Mouse (Mus musculus): Measurements from ENCODE around the gene Rictor. TPM values are rescaled to one million over a fixed set of nuclear protein-coding genes. Genes with fewer than 3 reads are reported as not detected.
"Not testable (repeated sequence)": the region's sequence is repeated elsewhere in the genome, so short reads cannot be mapped to it uniquely, and the experiment has no call there.

Gene Rictor
- polyA plus RNA-seq, 1 experiment from 2014 or later = 57.1 TPM

DNA sequence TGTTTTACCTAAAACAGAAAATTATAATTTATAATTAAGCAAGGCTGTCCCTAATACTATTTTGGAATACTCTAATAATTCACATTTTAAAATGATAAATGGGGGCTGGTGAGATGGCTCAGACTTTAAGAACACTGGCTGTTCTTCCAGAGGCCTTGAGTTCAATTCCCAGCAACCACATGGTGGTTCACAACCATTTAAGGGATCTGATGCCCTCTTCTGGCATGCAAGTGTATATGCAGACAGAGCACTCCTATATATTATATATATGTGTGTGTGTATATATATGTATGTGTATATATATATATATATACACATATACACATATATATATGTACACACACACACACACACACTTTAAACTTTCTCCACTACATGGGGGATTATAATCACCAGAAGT is 15.2 kb downstream of the Rictor start:
- H3K36me3 ChIP-seq (ENCODE audit: control insufficient read depth, insufficient read depth, low read length) = no peaks in the 10 kb centered on the region
- no peak overlapping the region for H3K4me3 ChIP-seq (ENCODE audit: low read depth, low read length)
- H3K9me3 ChIP-seq (replicated peaks; ENCODE audit: control insufficient read depth, low read length, poor library complexity, severe bottlenecking) = no peaks in the 10 kb centered on the region
- no peak for ATAC-seq
- H3K27me3 ChIP-seq (ENCODE audit: control insufficient read depth, insufficient read depth, low read depth, low read length) = no peaks in the 10 kb centered on the region
- H3K27ac ChIP-seq (ENCODE audit: low read length) = no peak overlapping the region
- peaks cover 6% of the 10 kb centered on the region for H3K4me1 ChIP-seq (ENCODE audit: control insufficient read depth, insufficient read depth, low read length)
- no peak overlapping the region for H3K4me2 ChIP-seq (ENCODE audit: low read length)
- H3K9ac ChIP-seq (ENCODE audit: low read depth, low read length) = no peak overlapping the region

DNA sequence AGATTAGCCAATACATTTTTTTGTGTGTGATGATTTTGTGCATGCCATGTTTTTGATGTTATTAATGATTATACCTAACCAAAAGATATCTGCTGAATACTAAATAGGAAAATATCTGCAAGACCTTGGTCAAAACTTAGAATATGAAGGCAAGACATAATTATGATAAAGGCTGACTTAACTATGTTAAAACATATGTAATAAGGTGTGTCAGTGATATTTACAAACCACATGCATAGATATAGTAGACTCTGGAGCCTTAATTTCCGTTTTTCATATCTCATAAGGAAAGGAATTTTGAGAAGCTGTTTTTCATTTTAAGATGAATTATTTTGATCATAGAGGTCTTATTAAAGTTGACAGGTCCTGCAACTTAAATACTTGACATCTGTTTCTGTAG is 16.3 kb downstream of the Rictor start:
- H3K4me2 ChIP-seq (ENCODE audit: low read length) = no peak overlapping the region
- no peaks in the 10 kb centered on the region for H3K27me3 ChIP-seq (ENCODE audit: control insufficient read depth, insufficient read depth, low read depth, low read length)
- WGBS = 86% methylated on average over 1 of the region's 1 CpGs
- no peak overlapping the region for H3K27ac ChIP-seq (ENCODE audit: low read length)
- H3K9me3 ChIP-seq (replicated peaks; ENCODE audit: control insufficient read depth, low read length, poor library complexity, severe bottlenecking) = no peaks in the 10 kb centered on the region
- no peaks in the 10 kb centered on the region for H3K36me3 ChIP-seq (ENCODE audit: control insufficient read depth, insufficient read depth, low read length)
- no peak overlapping the region for H3K4me3 ChIP-seq (ENCODE audit: low read depth, low read length)
- no peak overlapping the region for H3K9ac ChIP-seq (ENCODE audit: low read depth, low read length)
- peaks cover 6% of the 10 kb centered on the region for H3K4me1 ChIP-seq (ENCODE audit: control insufficient read depth, insufficient read depth, low read length)
- ATAC-seq = no peak

DNA sequence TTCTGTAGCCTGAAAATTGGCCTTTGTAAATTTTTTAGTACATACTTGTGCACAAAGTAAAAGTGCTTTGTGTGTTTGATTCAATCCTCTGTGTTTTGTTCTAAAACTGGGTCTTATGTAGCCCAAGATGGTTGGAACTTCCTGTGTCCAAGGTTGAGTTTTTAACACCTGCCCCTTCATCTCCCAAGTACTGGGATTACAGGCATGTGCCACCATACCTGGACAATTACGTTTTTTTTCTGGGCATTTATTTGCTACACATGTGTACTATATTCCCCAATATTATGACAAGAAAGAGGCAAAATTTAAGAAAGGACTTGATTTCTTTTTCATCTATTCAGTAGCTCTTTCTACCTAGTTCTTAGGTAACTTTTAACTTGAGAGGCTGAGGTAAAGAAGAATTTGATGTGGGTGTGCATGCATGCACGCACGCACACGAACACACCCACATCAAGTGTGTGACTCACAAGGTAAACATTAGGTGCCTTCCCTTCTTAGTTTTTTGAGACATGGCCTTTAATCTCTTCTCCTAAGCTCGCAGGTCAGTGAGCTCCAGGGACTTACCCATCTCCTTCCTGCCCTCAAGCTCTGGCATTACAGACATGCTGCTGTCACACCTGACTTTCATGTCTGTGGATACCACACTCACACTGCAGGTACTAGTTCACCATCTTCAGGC is 18.1 kb downstream of the Rictor start:
- no peaks in the 10 kb centered on the region for H3K9me3 ChIP-seq (replicated peaks; ENCODE audit: control insufficient read depth, low read length, poor library complexity, severe bottlenecking)
- WGBS = 81% methylated on average over 5 of the region's 5 CpGs
- H3K4me1 ChIP-seq (ENCODE audit: control insufficient read depth, insufficient read depth, low read length) = peaks cover 6% of the 10 kb centered on the region
- no peaks in the 10 kb centered on the region for H3K27me3 ChIP-seq (ENCODE audit: control insufficient read depth, insufficient read depth, low read depth, low read length)
- no peak for ATAC-seq
- H3K36me3 ChIP-seq (ENCODE audit: control insufficient read depth, insufficient read depth, low read length) = no peaks in the 10 kb centered on the region
- no peak overlapping the region for H3K4me3 ChIP-seq (ENCODE audit: low read depth, low read length)
- no peak overlapping the region for H3K9ac ChIP-seq (ENCODE audit: low read depth, low read length)
- H3K27ac ChIP-seq (ENCODE audit: low read length) = no peak overlapping the region
- H3K4me2 ChIP-seq (ENCODE audit: low read length) = no peak overlapping the region

DNA sequence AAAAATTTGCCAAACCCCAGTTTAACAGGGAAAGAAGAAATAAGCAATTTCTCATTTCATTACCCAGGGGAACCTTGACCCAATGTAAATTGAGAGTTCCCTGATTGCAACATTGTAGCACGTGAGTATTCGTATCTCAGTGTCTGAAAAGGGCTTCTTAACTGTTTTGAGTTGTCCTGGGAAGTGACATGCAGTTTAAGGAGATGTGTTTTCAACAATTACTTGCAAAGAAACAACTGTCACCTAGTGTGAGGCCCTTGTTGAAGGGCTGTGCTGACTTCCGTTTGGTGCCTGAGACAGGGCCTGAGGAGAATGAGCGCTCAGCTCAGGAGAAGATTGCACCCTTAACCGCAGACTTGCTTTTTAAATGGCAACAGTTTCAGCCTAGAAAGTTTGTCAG is 24.9 kb downstream of the Rictor start:
- no peak for ATAC-seq
- 76% methylated on average over 5 of the region's 5 CpGs for WGBS

DNA sequence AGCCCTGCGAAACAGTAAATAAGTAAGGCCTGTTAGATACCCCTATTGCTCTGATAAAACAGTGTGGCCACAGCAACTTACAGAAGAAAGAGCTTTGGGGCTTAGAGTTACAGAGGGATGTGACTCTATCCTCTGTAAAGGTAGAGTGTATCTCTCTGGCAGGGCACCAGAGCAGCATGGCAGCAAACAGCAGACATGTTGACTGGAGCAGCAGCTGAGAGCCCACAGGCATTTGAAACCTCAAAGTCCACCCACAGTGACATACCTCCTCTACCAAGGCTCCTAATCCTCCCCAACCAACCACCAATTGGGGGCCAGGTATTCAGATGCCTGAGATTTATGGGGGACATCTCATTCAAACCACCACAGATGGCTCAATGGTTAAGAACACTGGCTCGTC is 31.0 kb downstream of the Rictor start:
- H3K9ac ChIP-seq (ENCODE audit: low read depth, low read length) = no peak overlapping the region
- WGBS = 93% methylated on average over 2 of the region's 2 CpGs
- no peak overlapping the region for H3K4me2 ChIP-seq (ENCODE audit: low read length)
- H3K9me3 ChIP-seq (replicated peaks; ENCODE audit: control insufficient read depth, low read length, poor library complexity, severe bottlenecking) = no peaks in the 10 kb centered on the region
- no peaks in the 10 kb centered on the region for H3K27me3 ChIP-seq (ENCODE audit: control insufficient read depth, insufficient read depth, low read depth, low read length)
- no peak for ATAC-seq
- no peaks in the 10 kb centered on the region for H3K4me1 ChIP-seq (ENCODE audit: control insufficient read depth, insufficient read depth, low read length)
- no peak overlapping the region for H3K4me3 ChIP-seq (ENCODE audit: low read depth, low read length)
- H3K36me3 ChIP-seq (ENCODE audit: control insufficient read depth, insufficient read depth, low read length) = no peaks in the 10 kb centered on the region
- H3K27ac ChIP-seq (ENCODE audit: low read length) = no peak overlapping the region

More for the DNA sequence above, 24.9 kb downstream of the Rictor start:
- Histone ChIP-seq H3K36me3 (ENCODE audit: control insufficient read depth, insufficient read depth, low read length) (no peaks in the 10 kb centered on the region), H3K4me3 (ENCODE audit: low read depth, low read length) (no peak overlapping the region), H3K4me2 (ENCODE audit: low read length) (no peak overlapping the region), H3K27ac (ENCODE audit: low read length) (no peak overlapping the region), H3K9ac (ENCODE audit: low read depth, low read length) (no peak overlapping the region), H3K4me1 (ENCODE audit: control insufficient read depth, insufficient read depth, low read length) (0 out of 2 replicates have a peak, but pooled peaks cover 2% of the 10 kb centered on the region), H3K9me3 (replicated peaks; ENCODE audit: control insufficient read depth, low read length, poor library complexity, severe bottlenecking) (no peaks in the 10 kb centered on the region), H3K27me3 (ENCODE audit: control insufficient read depth, insufficient read depth, low read depth, low read length) (no peaks in the 10 kb centered on the region)

DNA sequence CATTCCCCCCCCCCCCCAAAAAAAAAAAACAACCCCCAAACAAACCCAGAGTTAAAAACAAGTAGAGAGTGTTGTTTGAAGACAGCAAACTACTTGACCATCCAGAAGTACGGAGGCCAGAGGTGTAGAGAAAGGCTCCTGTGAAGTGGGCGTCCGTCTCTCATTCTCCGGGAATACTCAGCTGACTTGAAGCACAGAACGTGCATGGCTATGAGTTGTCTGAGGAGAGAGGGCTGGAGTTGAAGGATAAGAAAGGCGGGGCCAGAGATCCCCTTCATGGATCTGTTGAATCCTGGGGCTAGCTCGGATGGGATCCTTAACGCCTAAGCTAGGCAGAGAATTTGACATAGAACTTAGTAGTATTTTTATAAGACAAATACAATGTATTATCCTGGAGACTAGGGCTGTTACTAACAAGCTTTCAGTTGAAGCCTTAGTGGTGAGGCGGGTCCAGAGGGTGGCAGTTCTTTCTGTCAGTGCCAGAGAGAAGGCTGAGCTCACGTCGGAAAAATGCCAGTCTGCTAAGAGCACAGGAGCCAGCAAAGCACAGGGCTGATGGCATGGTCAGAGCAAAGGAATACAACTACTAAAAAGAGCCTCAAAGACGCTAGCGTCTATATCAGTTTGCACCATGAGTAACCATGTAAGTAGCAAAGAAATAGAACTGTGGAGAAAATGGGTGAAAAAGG is 34.3 kb downstream of the Rictor start:
- no peak overlapping the region for H3K4me3 ChIP-seq (ENCODE audit: low read depth, low read length)
- H3K9ac ChIP-seq (ENCODE audit: low read depth, low read length) = no peak overlapping the region
- 85% methylated on average over 13 of the region's 13 CpGs for WGBS
- H3K27me3 ChIP-seq (ENCODE audit: control insufficient read depth, insufficient read depth, low read depth, low read length) = no peaks in the 10 kb centered on the region
- no peaks in the 10 kb centered on the region for H3K9me3 ChIP-seq (replicated peaks; ENCODE audit: control insufficient read depth, low read length, poor library complexity, severe bottlenecking)
- H3K4me2 ChIP-seq (ENCODE audit: low read length) = no peak overlapping the region
- H3K36me3 ChIP-seq (ENCODE audit: control insufficient read depth, insufficient read depth, low read length) = peaks cover 3% of the 10 kb centered on the region
- H3K27ac ChIP-seq (ENCODE audit: low read length) = no peak overlapping the region
- ATAC-seq = no peak
- H3K4me1 ChIP-seq (ENCODE audit: control insufficient read depth, insufficient read depth, low read length) = no peaks in the 10 kb centered on the region

DNA sequence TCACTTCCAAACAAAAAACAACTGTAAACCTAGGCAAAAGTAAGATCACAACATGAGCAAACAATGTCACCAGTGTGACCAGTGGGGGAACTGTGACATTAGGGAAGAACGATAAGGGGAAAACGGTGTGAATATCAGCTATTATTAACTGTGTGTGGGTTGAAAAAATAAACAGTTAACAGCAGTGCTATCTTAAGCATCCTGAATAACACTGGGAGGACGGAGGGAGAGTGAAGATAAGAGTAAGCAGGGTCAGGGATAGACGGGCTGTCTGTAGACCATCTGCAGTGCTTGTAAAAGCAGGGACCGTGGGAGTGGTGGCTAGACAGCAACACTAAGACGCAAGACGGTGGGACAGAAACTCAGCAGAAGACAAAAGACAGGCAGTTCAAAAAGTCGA is 35.5 kb downstream of the Rictor start:
- no peak overlapping the region for H3K27ac ChIP-seq (ENCODE audit: low read length)
- no peak overlapping the region for H3K4me2 ChIP-seq (ENCODE audit: low read length)
- no peak overlapping the region for H3K9ac ChIP-seq (ENCODE audit: low read depth, low read length)
- no peaks in the 10 kb centered on the region for H3K9me3 ChIP-seq (replicated peaks; ENCODE audit: control insufficient read depth, low read length, poor library complexity, severe bottlenecking)
- no peaks in the 10 kb centered on the region for H3K27me3 ChIP-seq (ENCODE audit: control insufficient read depth, insufficient read depth, low read depth, low read length)
- H3K36me3 ChIP-seq (ENCODE audit: control insufficient read depth, insufficient read depth, low read length) = peaks cover 6% of the 10 kb centered on the region
- ATAC-seq = no peak
- H3K4me1 ChIP-seq (ENCODE audit: control insufficient read depth, insufficient read depth, low read length) = no peaks in the 10 kb centered on the region
- 71% methylated on average over 8 of the region's 8 CpGs for WGBS
- no peak overlapping the region for H3K4me3 ChIP-seq (ENCODE audit: low read depth, low read length)

DNA sequence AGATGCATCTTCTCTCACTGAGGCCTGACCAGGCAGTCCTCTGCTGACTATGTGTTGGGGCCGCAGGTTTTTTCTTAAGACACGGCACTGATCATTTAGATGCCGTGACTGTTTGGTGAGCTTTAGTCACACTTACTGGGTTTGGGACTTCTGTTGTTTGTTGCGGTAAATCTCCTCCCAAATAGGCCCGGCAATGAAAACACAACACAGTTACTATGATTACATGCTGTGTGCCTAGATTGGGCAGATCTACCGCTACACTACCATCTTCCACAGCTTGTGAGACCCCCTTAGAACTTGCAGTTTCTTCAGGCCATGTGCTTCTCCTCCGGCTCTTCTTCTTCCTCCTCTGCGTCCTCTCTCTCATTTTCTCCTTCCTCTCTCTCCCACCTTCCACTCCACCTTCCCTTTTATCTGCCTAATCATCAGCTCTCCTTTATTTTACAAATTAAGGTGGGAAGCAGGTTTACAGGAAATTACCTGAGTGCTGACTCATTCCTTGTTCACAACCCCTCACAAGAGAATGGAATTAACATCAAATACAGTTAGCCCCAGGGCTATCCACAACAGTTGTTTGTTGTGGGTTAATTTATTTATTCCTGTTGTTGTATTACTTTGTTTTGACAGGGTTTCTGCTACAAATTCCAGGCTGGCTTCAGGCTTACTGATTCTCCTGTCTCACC is 38.3 kb downstream of the Rictor start:
- WGBS = 87% methylated on average over 8 of the region's 8 CpGs
- not testable (repeated sequence) for H3K36me3 ChIP-seq (ENCODE audit: control insufficient read depth, insufficient read depth, low read length); H3K27me3 ChIP-seq (ENCODE audit: control insufficient read depth, insufficient read depth, low read depth, low read length); H3K9ac ChIP-seq (ENCODE audit: low read depth, low read length); H3K27ac ChIP-seq (ENCODE audit: low read length); H3K9me3 ChIP-seq (replicated peaks; ENCODE audit: control insufficient read depth, low read length, poor library complexity, severe bottlenecking); H3K4me1 ChIP-seq (ENCODE audit: control insufficient read depth, insufficient read depth, low read length); H3K4me2 ChIP-seq (ENCODE audit: low read length); H3K4me3 ChIP-seq (ENCODE audit: low read depth, low read length); ATAC-seq

DNA sequence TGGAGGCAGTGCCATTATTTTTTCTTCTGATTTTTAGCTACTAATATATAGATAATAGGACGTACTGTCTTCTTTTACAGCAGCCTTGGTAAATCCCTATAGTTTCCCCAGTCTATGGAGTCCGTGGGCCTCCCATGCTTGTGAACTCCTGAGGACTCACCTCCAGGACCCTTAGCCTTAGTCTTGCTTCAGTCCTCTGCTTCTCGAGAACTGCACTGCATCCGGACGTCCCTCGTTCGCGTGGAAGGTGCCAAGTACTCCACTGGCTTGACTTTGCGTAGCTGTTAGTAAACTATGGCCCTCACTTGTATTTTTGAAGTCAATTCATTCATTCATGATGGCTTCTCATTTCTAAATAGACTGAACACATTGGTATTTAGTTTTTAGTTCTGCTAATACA is 38.8 kb downstream of the Rictor start:
- H3K9me3 ChIP-seq (replicated peaks; ENCODE audit: control insufficient read depth, low read length, poor library complexity, severe bottlenecking) = no peaks in the 10 kb centered on the region
- H3K4me1 ChIP-seq (ENCODE audit: control insufficient read depth, insufficient read depth, low read length) = no peaks in the 10 kb centered on the region
- no peak overlapping the region for H3K4me3 ChIP-seq (ENCODE audit: low read depth, low read length)
- H3K27ac ChIP-seq (ENCODE audit: low read length) = no peak overlapping the region
- no peaks in the 10 kb centered on the region for H3K27me3 ChIP-seq (ENCODE audit: control insufficient read depth, insufficient read depth, low read depth, low read length)
- peaks cover 6% of the 10 kb centered on the region for H3K36me3 ChIP-seq (ENCODE audit: control insufficient read depth, insufficient read depth, low read length)
- H3K9ac ChIP-seq (ENCODE audit: low read depth, low read length) = no peak overlapping the region
- no peak for ATAC-seq
- H3K4me2 ChIP-seq (ENCODE audit: low read length) = no peak overlapping the region
- WGBS = 93% methylated on average over 9 of the region's 9 CpGs

All from midbrain, embryonic 16.5 days (tissue).